Mouse (Mus musculus) telencephalon, adult 2 months (tissue): ENCODE measurements around the gene Foxl1.
A peak's percentile ranks its signal among the peaks of the same experiment; 100 is the strongest.

ENCODE experiments used
- DNase-seq: peaks from one replicate; pipeline ENCODE4 v3.0.0-alpha.2; 2011; ENCODE audit warnings: low read depth, low spot score

The Foxl1 gene

DNA sequence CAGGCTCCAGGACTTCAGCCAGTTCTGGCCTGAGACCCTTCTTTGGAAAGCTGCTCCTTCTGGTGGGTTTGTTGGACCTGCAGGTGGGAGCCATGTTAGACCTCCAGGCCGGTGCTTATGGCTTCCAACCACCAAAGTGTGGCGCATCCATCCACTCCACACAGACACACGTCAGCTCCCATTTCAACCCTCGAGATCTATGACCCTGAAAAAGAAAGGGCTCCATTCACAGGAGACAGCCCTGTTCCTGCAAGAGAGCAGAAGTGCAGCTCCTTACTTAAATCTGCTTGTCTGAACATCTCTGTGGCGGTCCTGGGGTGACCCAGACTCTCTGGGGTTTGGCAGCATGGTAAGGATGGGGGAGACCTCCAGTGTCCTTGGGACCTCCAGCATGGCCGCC, 34.2 kb upstream of the Foxl1 start:
- DNase-seq: no peak

DNA sequence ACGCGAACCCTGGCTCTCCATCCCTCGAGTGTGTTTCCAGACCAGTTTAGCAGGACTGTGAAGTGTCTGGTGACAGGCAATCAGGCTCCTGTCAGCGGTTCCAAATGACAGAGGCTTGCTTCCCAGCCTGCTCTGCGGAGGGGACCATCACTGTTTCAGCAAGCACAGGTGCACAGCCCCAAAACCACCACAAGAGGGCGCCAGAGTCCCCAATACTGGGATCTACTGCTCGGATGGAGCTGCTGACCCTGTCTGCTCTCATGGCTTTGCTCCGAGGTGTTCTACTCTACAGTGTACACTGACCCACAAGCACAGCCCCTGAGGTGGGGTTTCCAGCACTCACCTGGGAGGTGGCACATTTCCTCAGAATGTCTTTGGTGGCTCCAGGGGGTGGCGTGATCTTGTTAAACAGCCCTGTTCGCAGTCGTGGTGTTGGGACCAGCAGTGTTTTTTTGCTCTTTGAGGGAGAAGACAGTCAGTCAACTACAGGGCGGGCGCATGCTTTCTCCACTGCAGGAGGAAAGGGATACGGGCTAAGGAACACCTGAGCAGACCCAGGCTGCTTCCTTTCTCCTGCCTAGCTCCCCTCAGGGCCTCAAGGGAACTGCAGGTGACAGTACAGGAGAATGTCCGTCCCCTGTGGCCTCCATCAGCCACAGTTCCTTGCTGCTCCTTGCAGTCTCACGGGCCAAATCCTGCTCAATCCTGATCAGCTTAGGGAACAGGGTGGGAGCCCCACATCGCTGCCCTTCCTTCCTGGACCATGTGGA, 23.5 kb upstream of the Foxl1 start:
- no peak for DNase-seq

GRCm38 (mm10) chr8:121107668-121108656, 19.8 kb upstream of the Foxl1 start, which contains the start of gene Mthfsd:
Mthfsd (minus strand) TSS chr8:121108392.
- peak; percentile 94 for DNase-seq

DNA sequence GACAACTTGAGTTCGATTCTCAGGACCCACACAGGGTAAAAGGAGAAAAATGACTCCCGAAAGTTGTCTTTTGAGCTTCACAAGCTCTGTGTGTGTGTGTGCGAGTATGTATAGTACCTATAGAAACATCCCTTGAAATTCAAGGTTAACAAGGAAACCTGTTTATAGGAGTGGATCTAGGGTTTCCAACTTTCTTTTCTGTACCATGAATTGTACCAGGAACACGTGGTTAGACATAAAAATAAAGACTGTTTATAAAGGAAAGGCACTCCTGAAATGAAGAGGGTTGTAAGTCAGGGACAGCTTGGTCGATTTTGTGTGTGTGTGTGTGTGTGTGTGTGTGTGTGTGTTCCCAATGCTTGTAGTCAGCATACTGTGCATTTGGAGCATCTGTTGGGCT, 19.1 kb upstream of the Foxl1 start:
- DNase-seq: no peak

DNA sequence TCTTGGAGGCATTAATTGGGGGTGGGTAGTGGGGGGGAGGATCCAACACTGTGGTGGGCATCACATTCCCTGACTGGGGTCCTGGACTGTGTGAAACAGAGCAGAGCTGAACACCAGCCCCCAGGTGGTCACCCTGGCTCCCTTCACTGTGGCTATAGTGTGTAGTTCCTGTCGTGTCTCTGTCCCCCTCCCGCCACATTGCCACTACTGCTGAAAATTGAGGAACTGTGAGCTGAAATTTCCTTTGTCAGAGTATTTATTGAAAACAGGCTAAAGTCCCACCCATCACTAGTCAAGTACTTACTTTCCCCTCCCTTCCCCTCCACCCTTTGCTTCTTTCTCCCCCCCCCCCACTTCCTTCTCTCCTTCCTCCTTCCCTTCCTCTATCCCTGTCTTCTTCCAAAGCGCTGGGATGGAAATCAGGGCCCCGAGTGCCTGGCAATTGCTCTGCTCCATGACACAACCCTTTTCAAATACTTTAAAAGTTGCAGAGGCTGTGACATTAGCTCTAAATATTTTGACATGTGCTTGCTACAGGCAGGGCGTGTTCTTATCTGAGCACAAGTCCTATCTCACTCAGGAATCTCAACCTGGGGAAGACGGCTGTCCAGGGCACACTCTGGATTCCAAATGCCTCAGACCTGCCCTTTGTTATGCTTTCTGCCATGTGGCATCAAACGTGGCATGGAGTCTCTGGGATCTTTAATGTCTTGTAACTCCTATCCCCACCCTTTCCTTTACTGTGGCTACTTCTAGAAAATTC, 16.4 kb upstream of the Foxl1 start:
- DNase-seq: no peak

GRCm38 (mm10) chr8:121113261-121113660, 14.5 kb upstream of the Foxl1 start:
- peak; percentile 73 for DNase-seq

DNA sequence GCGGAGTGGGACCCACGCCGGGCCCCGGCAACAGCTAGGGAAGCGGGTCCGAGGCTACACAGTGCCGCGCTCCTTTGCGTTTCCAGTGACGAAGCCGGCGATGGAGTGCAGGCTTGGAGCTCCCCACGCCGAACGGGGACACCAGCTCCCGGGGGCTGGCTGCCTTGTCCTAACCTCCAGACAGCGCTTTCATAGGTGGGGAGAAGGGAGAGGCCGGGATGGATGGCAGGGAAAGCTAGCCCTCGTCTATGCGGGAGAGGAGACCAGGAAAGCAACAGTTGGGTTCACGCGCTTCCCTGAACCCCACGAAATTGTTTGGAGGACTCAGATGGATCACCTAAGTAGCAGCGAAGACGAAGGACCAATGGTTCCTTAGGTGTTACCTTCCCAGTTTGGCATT, 12.6 kb upstream of the Foxl1 start:
- no peak for DNase-seq

DNA sequence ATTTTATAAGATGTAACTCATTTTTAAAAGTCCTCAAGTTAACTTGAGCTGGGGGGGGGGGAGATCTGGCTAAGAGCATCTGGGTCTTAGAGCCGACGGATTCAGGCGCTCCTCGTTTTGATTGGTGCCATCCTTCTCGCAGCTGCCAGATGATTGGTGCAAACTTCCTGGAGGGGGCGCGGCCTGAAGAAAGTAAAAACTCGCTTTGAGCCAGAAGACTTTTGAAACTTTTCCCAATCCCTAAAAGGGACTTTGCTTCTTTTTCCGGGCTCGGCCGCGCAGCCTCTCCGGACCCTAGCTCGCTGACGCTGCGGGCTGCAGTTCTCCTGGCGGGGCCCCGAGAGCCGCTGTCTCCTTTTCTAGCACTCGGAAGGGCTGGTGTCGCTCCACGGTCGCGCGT, 11.8 kb upstream of the Foxl1 start, which contains the start of gene Foxc2:
TSS of gene Foxc2 (plus strand) at position 224 of the 400 bp plus-strand sequence.
- no peak for DNase-seq

GRCm38 (mm10) chr8:121116591-121117185, 11.1 kb upstream of the Foxl1 start:
- DNase-seq: no peak

DNA sequence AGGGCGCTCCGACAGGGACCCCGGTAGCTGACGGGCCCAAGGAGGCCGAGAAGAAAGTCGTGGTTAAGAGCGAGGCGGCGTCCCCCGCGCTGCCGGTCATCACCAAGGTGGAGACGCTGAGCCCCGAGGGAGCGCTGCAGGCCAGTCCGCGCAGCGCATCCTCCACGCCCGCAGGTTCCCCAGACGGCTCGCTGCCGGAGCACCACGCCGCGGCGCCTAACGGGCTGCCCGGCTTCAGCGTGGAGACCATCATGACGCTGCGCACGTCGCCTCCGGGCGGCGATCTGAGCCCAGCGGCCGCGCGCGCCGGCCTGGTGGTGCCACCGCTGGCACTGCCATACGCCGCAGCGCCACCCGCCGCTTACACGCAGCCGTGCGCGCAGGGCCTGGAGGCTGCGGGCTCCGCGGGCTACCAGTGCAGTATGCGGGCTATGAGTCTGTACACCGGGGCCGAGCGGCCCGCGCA, 10.5 kb upstream of the Foxl1 start:
- no peak for DNase-seq

DNA sequence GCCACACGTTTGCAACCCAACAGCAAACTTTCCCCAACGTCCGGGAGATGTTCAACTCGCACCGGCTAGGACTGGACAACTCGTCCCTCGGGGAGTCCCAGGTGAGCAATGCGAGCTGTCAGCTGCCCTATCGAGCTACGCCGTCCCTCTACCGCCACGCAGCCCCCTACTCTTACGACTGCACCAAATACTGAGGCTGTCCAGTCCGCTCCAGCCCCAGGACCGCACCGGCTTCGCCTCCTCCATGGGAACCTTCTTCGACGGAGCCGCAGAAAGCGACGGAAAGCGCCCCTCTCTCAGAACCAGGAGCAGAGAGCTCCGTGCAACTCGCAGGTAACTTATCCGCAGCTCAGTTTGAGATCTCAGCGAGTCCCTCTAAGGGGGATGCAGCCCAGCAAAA, 9.8 kb upstream of the Foxl1 start:
- no peak for DNase-seq

GRCm38 (mm10) chr8:121118634-121119420, 8.9 kb upstream of the Foxl1 start:
- DNase-seq: no peak

DNA sequence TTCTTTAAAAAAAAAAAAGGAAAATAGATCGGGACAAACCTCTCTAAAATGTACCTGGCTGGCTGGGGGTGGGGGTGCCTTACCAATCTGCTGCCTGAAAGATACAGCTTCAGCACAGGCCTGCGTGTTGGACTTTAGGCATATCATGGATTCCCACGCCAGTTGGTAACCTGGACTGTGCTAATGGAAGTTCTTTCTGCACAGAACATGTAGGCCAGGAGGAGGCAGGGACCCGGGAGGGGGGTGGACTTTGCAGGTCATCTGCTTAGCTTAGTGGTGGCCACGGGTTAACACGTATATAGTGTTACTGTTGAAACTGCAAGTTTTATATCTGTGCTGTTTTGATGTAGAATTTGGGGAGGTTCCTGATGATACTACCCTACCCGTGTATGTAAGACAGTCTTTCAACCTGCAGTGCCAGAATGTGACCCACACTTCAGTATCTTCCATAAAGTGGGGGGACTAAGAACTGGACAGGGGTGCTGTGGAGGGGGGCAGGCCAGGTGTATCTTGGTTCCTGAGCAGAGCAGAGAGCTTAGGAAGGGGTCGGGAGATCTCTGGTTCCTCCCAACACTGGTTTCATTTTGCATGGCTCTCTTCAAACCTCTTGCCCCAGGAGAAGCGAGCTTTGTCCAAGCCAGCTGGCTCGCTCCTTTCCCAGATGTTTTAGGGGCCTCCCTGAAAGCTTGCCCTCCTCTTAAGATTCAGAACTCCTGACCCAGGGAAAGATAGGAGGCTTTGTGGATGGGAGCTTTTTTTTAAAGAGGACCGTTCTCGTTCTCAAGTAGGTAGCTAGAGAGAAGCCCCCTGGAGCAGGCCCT, 7.9 kb upstream of the Foxl1 start:
- DNase-seq: no peak

GRCm38 (mm10) chr8:121120456-121121419, 7.0 kb upstream of the Foxl1 start:
- DNase-seq: no peak

- no peak for DNase-seq
Measured at GRCm38 (mm10) chr8:121121704-121122103, 6.0 kb upstream of the Foxl1 start.

GRCm38 (mm10) chr8:121122368-121122767, 5.4 kb upstream of the Foxl1 start:
- DNase-seq: no peak

GRCm38 (mm10) chr8:121123113-121123512, 4.6 kb upstream of the Foxl1 start:
- DNase-seq: no peak

GRCm38 (mm10) chr8:121124547-121125239, 3.0 kb upstream of the Foxl1 start:
- no peak for DNase-seq
